Mouse (Mus musculus): ENCODE measurements around the gene Dock9. TPM values are rescaled to one million over a fixed set of nuclear protein-coding genes. Genes with fewer than 3 reads are reported as not detected.

Dock9 gene
- polyA plus RNA-seq, 1 experiment: 68.4 TPM

GRCm38 (mm10) chr14:121597073-121597472 lies 200.6 kb downstream of the Dock9 start:
- Histone ChIP-seq H3K4me3 (ENCODE audit: insufficient read depth, low read length) (no peak overlapping the region), H3K27ac (ENCODE audit: insufficient read depth, low read length) (no peak overlapping the region), H3K4me1 (ENCODE audit: control insufficient read depth, insufficient read depth, low read length) (peaks cover 6% of the 10 kb centered on the region; the same call in 1 of the 2 replicates)
- TF ChIP-seq CTCF (IDR thresholded peaks at IDR 0.05; ENCODE audit: extremely low read depth, insufficient read depth, low read length): no peak
- no peak for TF ChIP-seq POLR2A (IDR thresholded peaks at IDR 0.05; ENCODE audit: extremely low read depth, insufficient read depth, low read length)

GRCm38 (mm10) chr14:121596631-121597030 lies 201.0 kb downstream of the Dock9 start:
- Histone ChIP-seq H3K4me3 (ENCODE audit: insufficient read depth, low read length) (no peak overlapping the region), H3K27ac (ENCODE audit: insufficient read depth, low read length) (no peak overlapping the region), H3K4me1 (ENCODE audit: control insufficient read depth, insufficient read depth, low read length) (peaks cover 8% of the 10 kb centered on the region; the same call in 1 of the 2 replicates)
- no peak for TF ChIP-seq POLR2A (IDR thresholded peaks at IDR 0.05; ENCODE audit: extremely low read depth, insufficient read depth, low read length)
- TF ChIP-seq CTCF (IDR thresholded peaks at IDR 0.05; ENCODE audit: extremely low read depth, insufficient read depth, low read length): no peak

GRCm38 (mm10) chr14:121594684-121595083 lies 203.0 kb downstream of the Dock9 start:
- no peak overlapping the region for H3K27ac ChIP-seq (ENCODE audit: insufficient read depth, low read length)
- TF ChIP-seq POLR2A (IDR thresholded peaks at IDR 0.05; ENCODE audit: extremely low read depth, insufficient read depth, low read length) (no peak), CTCF (IDR thresholded peaks at IDR 0.05; ENCODE audit: extremely low read depth, insufficient read depth, low read length) (no peak)
- peaks cover 9% of the 10 kb centered on the region; the same call in 1 of the 2 replicates for H3K4me1 ChIP-seq (ENCODE audit: control insufficient read depth, insufficient read depth, low read length)
- no peak overlapping the region for H3K4me3 ChIP-seq (ENCODE audit: insufficient read depth, low read length)

- no peak overlapping the region for H3K27ac ChIP-seq (ENCODE audit: insufficient read depth, low read length)
- no peak overlapping the region for H3K4me3 ChIP-seq (ENCODE audit: insufficient read depth, low read length)
- TF ChIP-seq CTCF (IDR thresholded peaks at IDR 0.05; ENCODE audit: extremely low read depth, insufficient read depth, low read length) (no peak), POLR2A (IDR thresholded peaks at IDR 0.05; ENCODE audit: extremely low read depth, insufficient read depth, low read length) (no peak)
- H3K4me1 ChIP-seq (ENCODE audit: control insufficient read depth, insufficient read depth, low read length): peaks cover 12% of the 10 kb centered on the region; the same call in 1 of the 2 replicates
Measured at GRCm38 (mm10) chr14:121593313-121593929, 204.2 kb downstream of the Dock9 start.

GRCm38 (mm10) chr14:121592890-121593289 lies 204.7 kb downstream of the Dock9 start:
- peaks cover 12% of the 10 kb centered on the region; the same call in 1 of the 2 replicates for H3K4me1 ChIP-seq (ENCODE audit: control insufficient read depth, insufficient read depth, low read length)
- H3K27ac ChIP-seq (ENCODE audit: insufficient read depth, low read length): no peak overlapping the region
- no peak overlapping the region for H3K4me3 ChIP-seq (ENCODE audit: insufficient read depth, low read length)
- TF ChIP-seq POLR2A (IDR thresholded peaks at IDR 0.05; ENCODE audit: extremely low read depth, insufficient read depth, low read length) (no peak), CTCF (IDR thresholded peaks at IDR 0.05; ENCODE audit: extremely low read depth, insufficient read depth, low read length) (no peak)

GRCm38 (mm10) chr14:121592356-121592755 lies 205.3 kb downstream of the Dock9 start:
- TF ChIP-seq POLR2A (IDR thresholded peaks at IDR 0.05; ENCODE audit: extremely low read depth, insufficient read depth, low read length) (no peak), CTCF (IDR thresholded peaks at IDR 0.05; ENCODE audit: extremely low read depth, insufficient read depth, low read length) (no peak)
- H3K4me1 ChIP-seq (ENCODE audit: control insufficient read depth, insufficient read depth, low read length): peaks cover 12% of the 10 kb centered on the region; the same call in 1 of the 2 replicates
- no peak overlapping the region for H3K27ac ChIP-seq (ENCODE audit: insufficient read depth, low read length)
- H3K4me3 ChIP-seq (ENCODE audit: insufficient read depth, low read length): no peak overlapping the region

- no peak overlapping the region for H3K4me3 ChIP-seq (ENCODE audit: insufficient read depth, low read length)
- peaks cover 12% of the 10 kb centered on the region; the same call in 1 of the 2 replicates for H3K4me1 ChIP-seq (ENCODE audit: control insufficient read depth, insufficient read depth, low read length)
- TF ChIP-seq POLR2A (IDR thresholded peaks at IDR 0.05; ENCODE audit: extremely low read depth, insufficient read depth, low read length): no peak
- TF ChIP-seq CTCF (IDR thresholded peaks at IDR 0.05; ENCODE audit: extremely low read depth, insufficient read depth, low read length): peak; percentile 82
- H3K27ac ChIP-seq (ENCODE audit: insufficient read depth, low read length): no peak overlapping the region
Measured at GRCm38 (mm10) chr14:121589097-121589725, 208.4 kb downstream of the Dock9 start.

GRCm38 (mm10) chr14:121588451-121588850 lies 209.2 kb downstream of the Dock9 start:
- H3K27ac ChIP-seq (ENCODE audit: insufficient read depth, low read length): no peak overlapping the region
- H3K4me3 ChIP-seq (ENCODE audit: insufficient read depth, low read length): no peak overlapping the region
- TF ChIP-seq CTCF (IDR thresholded peaks at IDR 0.05; ENCODE audit: extremely low read depth, insufficient read depth, low read length) (peak; percentile 64), POLR2A (IDR thresholded peaks at IDR 0.05; ENCODE audit: extremely low read depth, insufficient read depth, low read length) (no peak)

GRCm38 (mm10) chr14:121585906-121586765 lies 211.5 kb downstream of the Dock9 start:
- no peak for TF ChIP-seq CTCF (IDR thresholded peaks at IDR 0.05; ENCODE audit: extremely low read depth, insufficient read depth, low read length)
- no peak for TF ChIP-seq POLR2A (IDR thresholded peaks at IDR 0.05; ENCODE audit: extremely low read depth, insufficient read depth, low read length)
- H3K4me1 ChIP-seq (ENCODE audit: control insufficient read depth, insufficient read depth, low read length): peaks cover 4% of the 10 kb centered on the region; the same call in 1 of the 2 replicates
- H3K4me3 ChIP-seq (ENCODE audit: insufficient read depth, low read length): no peak overlapping the region
- no peak overlapping the region for H3K27ac ChIP-seq (ENCODE audit: insufficient read depth, low read length)

More at GRCm38 (mm10) chr14:121588451-121588850, 209.2 kb downstream of the Dock9 start:
- H3K4me1 ChIP-seq (ENCODE audit: control insufficient read depth, insufficient read depth, low read length): peaks cover 10% of the 10 kb centered on the region; the same call in 1 of the 2 replicates

Measured in cortical plate, adult 2 months (tissue).